Mouse (Mus musculus) cerebellum, postnatal 4 days (tissue): ENCODE measurements around the gene Reep3.
A peak's percentile ranks its signal among the peaks of the same experiment; 100 is the strongest.
"Not testable (repeated sequence)": the region's sequence is repeated elsewhere in the genome, so short reads cannot be mapped to it uniquely, and the experiment has no call there.

Experiments
- DNase-seq, 2 experiments: peaks; one replicate each; pipeline ENCODE4 v3.0.0; 2022; ENCODE audit warnings: low spot score in 2 of 2, mixed read lengths in 1 of 2

The Reep3 gene

DNA sequence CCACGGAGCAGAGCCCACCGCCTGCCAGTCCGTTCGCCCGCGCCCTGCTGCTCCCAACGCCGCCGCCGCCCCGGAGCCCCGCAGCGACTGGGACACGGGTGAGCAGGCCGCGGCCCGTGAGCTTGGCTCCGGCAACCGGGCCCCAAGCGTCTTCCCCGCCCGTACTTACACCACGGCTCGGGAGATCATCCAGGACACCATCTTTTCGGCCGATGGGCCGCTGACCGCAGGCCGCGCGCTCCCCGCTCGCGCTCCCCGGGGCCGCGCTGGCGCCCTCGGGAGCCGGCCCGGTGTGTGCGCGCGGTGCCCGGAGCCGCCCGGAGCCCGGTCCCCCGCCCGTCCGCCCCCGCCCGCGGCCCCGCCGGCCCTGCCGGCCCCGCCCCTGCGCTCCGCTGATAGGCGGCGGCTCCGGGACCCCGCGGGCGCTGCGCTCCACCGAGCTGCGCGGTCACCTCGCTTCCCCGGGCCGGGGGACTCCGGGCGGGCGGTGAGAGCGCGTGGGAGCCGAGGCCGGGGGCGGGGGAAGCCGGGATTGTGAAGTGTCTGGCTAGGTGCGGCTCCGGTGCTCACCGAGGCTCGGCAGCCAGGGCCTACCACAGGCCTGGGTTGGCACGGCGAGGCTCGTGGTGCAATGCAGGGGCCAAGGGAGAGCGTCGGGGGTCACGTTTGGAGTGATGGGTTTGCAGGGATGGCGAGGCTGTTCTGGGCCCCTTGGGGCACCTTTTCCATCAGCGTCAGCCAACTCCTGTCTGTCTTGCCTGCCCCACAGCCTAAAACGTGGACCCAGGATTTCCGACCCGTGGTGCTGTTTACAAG lies at the start of gene Reep3:
TSS of gene Reep3 (minus strand) at position 325 of the 816 bp plus-strand sequence.
- peak in 1 of 2 experiments; percentile 62 for DNase-seq

GRCm38 (mm10) chr10:67145623-67146022 lies 48.9 kb upstream of the Reep3 start:
- no peak for DNase-seq

GRCm38 (mm10) chr10:67144269-67144668 lies 47.5 kb upstream of the Reep3 start:
- DNase-seq, result no peak

DNA sequence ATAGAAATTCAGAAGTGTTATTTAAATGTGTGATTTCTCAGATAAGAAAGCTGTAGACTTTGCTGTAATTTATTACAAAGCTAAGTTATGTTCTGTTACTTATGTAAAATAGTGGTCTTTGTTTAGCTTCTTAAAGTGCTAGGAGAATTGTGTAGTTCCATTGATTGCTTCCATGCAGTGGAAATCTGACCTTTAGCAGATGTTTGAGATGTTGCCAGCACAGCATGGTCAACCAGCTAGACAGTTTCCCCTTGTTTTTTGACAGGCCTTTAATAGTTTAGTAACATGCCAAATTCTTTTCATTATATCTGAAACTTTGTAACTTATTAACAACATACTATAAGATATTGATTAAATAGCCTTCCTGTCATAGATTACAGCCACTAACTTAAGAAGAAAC lies 46.9 kb upstream of the Reep3 start:
- DNase-seq, result no peak

DNA sequence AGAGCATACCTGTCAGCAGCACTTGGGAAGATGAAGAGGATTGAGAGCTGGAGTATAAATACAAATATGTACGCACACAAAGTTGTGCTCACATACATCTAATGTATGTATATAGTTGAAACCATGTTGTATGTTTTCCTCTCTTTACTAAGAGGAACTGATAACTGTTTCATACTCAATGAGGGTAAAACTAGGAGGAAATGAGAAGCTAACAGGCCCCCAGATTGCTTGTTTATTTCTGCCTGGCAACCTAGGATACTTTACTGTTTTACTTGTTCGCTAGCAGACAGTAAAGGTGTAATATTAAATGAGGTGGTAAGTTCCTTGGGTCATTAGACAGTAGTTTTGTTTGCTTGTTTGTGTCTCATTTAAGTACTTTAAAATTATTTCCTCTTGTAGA lies 40.7 kb upstream of the Reep3 start:
- DNase-seq, result no peak

GRCm38 (mm10) chr10:67134322-67134721 lies 37.6 kb upstream of the Reep3 start:
- no peak for DNase-seq

DNA sequence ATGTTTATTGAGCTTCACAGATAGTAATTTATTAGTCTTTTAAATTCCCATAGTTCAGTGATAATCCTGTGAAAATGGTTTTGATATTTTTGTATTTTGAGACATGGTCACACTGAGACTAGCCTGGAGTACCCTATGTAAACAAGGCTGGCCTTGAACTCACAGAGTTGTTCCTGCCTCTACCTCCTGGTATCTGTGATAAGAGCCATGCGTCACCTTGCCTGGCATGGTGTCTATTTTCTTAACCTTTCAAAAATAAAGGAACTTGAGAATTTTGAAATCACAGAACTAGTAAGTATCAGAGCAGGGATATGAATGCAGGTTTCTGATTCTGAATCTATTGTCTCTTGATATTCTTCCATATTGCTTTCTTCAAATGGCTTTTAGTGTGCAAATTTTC lies 35.0 kb upstream of the Reep3 start:
- no peak for DNase-seq

GRCm38 (mm10) chr10:67129531-67129930 lies 32.8 kb upstream of the Reep3 start:
- DNase-seq, result no peak

DNA sequence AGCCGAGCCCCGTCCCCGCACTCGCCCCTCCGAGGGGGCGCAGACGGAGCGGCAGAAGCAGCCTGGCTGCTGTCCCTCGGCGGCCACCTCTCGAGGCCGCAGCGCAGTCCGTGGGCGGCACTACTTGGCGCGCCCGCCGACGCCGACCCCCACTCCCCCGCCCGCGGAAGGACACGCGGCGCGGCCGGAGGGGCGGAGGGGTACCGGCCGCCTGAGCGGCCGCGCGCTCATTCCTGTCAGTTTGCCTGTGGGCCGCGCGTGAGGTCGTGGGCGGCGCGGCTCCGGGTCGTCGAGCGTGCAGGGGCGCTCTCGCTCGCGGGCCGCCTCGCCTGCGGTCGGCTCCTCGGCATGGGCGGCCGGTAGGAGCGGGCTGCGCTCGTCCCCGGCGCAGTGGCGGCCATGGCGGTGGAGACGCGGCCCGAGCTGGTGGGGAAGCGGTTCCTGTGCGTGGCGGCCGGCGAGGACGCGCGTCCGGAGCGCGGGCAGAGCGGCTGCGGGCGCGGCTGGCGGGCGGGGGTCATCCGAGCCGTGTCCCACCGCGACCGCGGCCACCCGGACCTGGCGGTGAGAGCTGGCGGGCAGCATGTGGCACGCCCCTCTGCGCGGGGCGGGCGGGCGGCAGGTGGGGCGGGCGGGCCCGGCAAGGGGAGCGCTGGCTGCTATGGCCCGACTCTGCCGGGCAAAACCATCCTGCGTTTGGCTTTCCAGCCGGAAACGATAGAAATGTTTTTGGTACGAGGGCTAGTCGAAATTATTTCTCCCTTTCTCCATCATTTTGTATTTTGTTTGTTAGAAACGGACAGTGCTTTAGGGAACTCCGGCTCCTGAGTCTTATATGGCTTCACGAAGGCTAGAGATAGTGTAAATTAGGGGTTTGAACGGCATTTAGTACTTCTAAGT lies 30.4 kb upstream of the Reep3 start:
- peak; percentile 40 to 62 for DNase-seq

DNA sequence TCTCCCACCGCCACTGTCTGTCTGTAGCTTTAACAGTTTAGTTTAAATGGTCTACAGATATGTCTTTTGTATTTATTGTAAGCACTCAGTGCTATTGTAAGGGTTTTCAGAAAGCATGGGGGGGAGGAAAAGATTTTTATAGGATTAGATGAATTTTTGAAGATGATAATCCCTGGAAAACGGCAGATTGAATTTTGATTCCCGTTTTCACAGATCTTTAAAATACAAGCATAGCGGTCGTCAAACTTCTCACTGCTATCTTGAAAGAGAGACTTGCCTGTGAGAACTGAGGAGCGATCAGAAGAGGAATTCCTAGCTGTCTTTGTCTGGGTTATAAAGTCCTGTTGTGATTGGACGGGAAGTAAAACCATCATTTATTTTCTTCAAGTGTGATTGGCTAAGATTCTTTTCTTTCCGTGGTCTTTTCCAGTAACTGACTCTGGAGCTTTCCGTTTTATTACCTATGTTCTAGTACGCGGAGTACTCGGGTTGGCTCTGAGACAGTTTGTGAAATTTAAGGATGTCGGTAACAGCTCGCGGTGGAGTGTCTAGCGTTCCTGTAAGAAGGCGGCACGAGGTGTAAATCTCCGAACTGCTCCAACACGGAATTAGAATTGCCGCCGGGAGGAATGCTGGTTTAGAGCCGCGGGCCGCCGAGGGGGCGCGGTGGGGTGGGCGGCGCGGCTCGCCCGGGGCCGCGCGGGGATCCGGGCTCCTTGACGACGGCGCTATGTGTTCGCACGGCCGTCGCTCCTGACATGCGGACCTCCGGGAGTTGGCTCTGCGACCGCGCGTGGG lies 29.5 kb upstream of the Reep3 start:
- DNase-seq, result peak in 1 of 2 experiments; percentile 51

DNA sequence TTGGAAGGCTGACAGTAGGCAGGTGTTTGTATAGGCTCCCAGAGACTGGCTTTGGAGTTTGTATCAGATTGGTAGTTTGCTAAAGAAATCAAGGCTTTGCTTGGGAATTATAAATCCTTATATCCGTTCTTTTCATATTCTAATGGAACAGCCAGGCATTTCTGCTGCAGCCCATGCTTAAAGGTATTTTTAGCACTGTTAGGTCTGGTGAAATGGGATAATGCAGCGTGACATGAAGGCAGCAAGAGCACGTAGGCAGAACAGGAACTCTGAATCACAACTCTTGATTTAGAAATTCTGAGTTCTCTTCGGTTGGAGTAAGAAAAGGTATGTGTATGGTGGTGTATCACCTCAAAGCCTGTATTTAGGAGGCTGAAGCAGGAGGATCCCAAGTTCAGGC lies 27.4 kb upstream of the Reep3 start:
- DNase-seq, result no peak

DNA sequence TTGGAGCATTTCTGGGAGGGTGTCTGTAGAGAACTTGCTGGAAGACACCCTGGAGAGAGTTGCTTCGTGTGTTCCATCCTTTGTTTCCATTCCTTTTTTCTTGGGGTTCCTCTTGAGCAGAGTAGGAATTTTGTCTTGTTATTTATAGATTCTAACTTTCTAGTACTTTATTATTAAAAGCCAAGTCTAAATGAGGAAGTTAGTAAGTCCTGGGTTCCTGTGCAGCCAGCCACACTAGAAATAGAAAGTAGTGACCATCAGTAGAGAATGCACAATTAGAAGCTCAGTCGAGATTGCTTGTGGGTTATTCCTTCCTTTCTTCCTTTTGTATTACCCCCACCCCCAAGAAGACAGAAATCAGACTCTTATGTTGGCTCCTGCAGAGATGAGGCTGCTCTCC lies 27.0 kb upstream of the Reep3 start:
- DNase-seq, result no peak

- no peak for DNase-seq
These were observed 23.9 kb upstream of the Reep3 start for GRCm38 (mm10) chr10:67120640-67121039.

DNA sequence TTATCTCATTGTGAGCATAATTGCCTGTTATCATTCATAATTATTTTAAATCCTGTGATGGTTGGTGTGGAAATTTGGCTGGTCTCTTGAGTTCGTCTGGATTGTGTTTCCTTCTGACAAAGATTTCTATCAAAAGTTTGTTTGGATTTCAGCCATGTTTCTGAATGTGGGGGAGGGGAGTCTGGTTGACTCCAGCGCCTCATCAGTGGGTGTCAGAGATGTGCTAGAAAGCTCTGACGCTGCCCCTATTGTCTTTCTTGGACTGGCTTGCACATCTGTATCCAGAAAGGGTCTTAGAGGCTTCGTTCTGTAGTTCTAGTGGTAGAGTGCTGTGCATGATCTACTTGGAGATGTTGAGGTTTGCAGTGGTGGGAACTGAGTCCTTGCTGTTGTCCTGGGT lies 23.4 kb upstream of the Reep3 start:
- DNase-seq, result no peak

GRCm38 (mm10) chr10:67119291-67119690 lies 22.5 kb upstream of the Reep3 start:
- no peak for DNase-seq

DNA sequence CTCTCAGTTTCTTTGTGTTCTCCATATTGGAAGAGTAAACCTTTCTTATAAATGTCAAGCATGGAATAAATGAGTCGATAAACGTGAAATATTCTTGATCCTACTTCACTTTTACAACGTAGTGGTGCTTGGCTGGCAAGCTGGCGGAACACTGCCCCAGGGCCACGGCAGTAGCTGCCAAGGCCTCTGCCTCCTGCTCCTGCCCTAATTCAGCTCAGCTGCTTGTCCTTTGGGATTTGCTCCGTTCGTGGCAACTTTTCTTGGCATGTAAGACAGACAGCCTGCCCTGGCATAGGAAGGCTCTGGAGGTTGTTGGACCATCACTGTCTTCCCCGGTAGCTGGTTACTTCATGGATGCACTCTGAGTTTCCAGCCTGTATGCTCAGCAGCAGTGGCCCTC lies 19.5 kb upstream of the Reep3 start:
- peak in 1 of 2 experiments; percentile 56 for DNase-seq

DNA sequence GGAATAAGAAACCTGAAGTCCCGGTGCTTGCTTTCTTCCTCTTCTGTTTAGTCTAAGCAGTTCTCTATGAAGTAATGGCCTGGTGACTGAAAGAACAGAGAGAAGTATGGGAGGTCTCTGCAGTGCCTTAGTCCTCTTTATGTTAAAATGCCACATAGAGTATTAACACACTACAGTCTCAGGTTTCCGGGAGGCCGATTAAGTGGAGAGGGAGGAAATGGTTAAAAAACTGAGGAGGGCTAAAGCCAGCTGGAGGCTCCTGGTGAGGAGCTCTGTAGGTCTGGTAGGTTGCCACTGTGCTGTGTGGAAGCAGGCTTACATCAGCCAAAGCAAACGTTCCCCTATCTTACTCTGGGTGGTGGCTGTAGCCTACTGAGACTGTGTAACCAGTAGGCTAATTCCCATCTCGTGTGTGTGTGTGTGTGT lies 18.9 kb upstream of the Reep3 start:
- DNase-seq, result no peak

DNA sequence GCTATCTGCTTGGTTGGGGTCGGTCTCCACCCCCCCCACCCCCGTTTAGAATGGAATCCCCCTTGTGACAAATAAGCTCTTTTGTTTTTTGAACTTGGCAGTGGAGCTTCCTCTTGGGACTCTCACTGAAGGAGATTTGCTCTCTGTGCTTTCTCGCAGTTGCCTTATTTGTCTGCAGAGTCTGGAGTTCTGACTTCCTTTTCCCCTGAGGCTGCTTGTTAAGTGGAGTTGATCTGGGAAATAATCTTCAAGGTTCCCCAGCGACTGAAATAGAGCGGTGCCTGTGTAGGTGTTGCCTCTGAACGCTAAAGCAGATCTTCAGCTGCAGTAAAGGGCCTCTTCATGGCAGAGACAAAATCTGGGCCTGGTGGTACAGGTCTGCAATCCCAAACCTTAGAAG lies 18.4 kb upstream of the Reep3 start:
- no peak for DNase-seq

DNA sequence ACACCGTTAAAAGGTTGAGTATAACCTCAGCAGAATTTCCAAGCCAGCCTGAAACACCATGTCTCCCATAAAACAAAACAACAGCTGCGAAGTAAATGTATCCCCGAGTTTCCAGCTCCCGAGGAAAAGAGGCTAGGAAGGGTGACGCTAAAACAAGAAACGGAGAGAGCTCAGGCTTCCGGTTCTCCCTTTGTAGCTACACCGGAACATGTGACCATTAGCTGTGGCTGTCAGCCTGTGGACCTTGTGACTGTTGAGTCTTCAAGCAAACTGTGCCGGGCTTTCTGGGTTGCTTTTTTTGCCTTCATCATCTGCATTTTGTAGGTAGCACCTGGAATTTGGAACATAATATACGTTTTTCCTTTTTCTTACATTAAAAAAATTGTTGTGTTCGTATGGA lies 17.1 kb upstream of the Reep3 start:
- DNase-seq, result no peak

DNA sequence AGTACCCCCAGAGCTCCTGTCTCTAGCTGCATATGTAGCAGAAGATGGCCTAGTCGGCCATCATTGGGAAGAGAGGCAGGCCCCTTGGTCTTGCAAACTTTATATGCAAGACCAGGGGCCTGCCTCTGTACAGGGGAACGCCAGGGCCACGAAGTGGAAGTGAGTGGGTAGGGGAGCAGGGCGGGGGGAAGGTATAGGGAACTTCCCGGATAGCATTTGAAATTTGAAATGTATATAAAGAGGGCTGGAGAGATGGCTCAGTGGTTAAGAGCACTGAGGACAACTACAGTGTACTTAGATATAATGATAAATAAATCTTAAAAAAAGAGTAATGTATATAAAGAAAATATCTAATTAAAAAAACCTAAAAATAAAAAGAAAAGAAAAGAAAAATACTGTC lies 16.2 kb upstream of the Reep3 start:
- DNase-seq, result not testable (repeated sequence)

GRCm38 (mm10) chr10:67111799-67112177 lies 15.0 kb upstream of the Reep3 start:
- no peak for DNase-seq
